Mouse (Mus musculus) heart, adult 9 months (tissue): ENCODE measurements at regions not wholly inside any gene's neighbourhood (a gene's known extent, or its start where the extent isn't known, plus 50 kb on each side); places are given as distances from the start of the nearest gene placed in this dataset.
A peak's percentile ranks its signal among the peaks of the same experiment; 100 is the strongest.

Source experiments
- DNase-seq, 2 experiments: peaks; one replicate each; pipeline ENCODE4 v3.0.0; 2022; ENCODE audit warnings: low spot score in 2 of 2

DNA sequence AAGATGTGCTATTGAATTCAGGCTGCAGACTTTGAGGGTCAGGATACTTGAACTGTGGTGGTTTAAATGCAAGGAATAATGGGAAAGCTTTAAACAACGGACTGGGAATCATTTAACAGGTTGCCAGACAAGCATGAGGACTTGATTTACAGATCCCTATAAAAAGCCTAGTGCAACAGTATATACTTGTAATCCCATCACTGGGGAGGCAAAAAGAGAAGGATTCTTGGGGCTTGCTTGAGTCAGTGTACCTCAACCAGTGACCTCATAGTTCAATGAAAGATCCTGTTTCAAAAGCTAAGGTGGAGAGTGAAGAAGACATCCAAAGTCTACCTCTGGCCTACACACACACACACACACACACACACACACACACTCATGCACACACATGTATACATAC is 99.8 kb downstream of the Lrrn1 start:
- DNase-seq, result no peak

DNA sequence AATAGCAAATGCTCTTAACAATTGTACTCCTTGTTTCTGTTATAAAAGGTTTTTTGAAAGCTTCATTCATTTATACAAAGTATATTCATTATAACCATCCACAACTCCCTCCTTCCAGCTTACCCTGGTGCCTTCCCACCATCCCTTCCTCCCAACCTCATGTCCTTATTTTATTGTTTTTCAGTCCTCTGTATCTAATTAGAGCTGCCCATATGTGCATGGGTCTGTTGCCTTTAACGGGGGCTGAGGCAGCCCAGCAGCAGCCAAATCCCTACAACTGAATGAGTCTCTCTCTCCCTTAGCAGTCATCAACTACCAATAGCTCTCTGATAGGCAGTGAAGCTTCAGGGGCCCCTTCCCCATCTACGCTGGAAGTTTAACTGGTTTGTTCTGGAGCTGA is 116.2 kb downstream of the Lrrn1 start:
- DNase-seq, result no peak

DNA sequence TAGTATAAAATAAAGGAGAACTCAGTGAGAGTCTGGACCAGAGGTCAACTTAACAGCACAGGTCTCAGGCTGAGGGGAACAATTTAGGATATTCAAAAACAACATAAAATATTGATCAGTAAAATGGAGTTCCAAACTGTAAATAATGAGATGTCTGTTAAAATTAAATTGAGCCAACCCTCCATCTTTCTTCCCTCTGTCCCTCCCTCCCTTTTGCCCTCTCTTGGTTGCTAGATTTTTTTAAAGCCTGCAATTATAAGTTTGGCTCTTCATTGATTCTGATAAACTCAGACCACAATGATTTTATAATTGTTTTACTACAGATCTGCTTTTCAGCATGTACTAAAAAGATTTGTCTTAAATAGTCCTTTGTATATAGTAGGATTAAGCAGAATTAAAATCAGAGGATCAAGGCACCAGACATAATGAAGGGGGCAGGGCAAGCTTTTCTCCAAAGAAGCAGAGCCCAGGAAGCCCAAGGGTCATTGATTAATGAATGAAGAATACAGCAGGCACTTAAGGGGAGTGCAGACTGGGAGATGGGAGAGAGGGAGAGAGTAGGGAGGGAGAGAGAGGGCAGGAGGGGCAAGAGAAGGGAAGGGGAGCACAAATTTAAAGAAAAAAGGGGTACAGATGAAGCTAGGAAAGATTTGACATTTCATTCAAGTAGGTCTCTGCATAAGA is 124.4 kb downstream of the Lrrn1 start:
- no peak for DNase-seq

DNA sequence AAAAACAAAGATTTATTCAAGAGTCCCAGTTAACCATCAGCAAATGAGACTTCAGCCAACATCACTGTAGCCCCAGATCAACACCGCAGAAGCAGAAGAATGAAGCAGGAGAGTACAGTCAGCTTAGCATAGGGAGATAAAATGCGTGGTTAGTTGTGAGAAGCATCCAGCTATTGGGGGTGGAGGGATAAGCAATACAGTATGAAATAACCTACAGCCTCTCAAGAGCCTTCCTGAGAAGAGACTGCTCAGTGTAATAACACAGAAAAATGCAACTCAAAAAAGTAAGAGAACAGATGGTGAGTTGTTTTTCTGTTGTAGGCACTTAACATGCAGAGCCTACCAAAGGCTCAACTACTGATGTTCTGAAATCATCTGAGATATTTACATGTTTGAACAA is 128.2 kb downstream of the Lrrn1 start:
- DNase-seq, result no peak

DNA sequence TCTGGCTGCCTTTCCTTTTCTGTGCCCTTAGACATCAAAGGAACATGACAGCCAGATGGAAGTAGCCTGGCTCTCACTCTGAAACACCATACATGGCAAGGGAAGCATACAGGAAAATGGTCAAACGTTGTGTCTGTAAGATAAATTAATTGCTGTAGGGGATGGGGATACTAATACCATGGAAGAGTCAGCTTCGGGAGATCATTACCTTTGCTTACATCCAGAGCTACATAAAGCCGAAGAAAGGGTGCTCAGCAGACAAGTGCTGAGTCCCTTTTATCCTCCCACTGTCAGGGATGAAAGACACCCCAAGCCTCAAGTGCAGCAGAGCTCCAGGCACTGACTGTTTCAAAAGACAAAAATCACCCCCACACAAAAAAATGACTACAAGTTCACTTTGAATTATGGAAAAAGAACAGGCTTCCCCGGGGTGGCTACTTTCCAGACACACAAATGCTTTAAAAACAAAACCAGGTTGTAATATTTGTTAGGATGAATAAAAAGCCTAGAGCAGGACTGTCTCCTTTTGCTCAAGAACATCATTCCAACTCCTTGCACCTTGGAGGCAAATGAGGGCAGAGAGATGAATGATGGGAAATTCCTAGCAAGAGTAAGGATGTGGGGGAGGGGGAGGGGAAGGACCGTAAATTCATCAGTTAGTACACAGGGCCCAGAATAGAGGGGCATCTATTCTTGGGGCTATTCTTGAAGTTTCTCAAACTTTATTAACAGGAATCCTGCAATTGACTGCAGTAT is 131.6 kb downstream of the Lrrn1 start:
- DNase-seq, result no peak

DNA sequence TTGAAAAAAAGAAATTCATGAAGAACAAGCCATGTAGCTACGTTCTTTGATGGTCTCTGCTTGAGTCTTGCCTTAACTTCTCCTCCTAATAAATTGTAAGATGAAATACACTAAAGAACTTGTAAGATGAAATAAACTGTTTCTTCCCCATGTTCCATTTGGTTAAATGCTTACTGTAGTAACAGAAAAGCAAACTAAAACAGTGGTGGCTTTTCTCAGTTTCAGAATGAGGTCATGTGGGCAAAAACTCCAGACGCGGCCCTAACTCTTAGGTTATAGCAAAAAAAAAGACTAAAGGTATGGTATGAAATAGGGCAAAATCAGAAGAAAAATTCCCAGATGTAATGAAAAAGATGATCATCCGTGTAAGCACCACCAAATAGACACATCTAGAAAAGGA is 169.7 kb downstream of the Lrrn1 start:
- no peak for DNase-seq

DNA sequence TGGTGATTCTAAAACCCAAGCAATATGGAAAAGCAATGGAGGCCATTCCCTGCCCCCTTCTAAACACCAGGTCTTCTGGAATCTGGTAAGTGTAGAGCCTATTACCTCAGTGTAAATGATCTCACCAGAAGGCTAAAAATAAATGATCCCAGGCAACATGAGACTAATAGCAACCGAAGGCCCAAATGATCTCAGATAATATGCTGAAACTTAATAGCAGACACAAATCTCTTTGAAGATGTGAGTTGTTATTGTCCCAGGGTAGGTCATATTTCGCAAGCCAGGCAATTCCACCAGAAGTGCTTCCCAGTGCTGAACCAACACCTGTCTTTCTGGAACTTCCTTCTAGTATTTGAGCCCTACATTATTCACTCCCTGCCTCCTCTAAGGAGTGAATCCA is 178.6 kb downstream of the Lrrn1 start:
- DNase-seq, result no peak

DNA sequence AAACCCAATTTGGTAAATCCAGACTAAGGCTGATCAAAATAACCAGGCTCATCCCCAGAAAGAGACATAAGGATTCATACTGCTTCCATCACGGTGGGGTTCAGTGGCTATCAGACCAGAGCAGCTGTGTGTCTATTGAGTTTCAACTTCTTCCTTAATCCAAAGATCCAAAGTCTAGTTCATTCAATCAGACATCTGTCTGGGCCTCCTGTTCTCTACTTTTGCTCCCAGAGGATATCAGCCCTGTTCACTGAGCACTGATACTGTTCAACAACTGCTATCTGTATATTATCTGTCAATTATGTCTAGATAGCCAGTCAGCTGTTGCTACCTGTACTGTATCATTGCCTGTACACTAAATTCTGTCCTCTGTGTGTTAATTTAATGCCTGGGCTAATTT is 179.0 kb downstream of the Lrrn1 start:
- no peak for DNase-seq

DNA sequence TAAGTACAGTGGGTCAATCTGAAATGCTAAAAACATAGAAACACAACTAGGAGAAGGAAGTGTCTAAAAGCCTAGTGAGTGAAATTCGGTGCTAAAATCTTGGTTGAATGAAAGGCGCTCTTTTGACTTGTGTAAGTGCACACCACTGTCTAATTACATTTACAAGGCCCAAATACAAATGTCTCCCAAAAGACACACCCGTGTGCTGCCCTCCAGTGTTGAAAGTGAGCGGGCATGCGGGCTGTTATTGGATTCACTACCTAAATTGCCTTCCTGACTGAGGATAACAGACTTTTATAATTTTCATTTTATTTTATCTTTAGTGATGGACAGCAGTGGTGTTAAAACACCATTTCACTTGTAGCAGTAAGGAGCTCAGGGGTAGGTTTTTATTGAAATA is 180.8 kb downstream of the Lrrn1 start:
- DNase-seq, result no peak

DNA sequence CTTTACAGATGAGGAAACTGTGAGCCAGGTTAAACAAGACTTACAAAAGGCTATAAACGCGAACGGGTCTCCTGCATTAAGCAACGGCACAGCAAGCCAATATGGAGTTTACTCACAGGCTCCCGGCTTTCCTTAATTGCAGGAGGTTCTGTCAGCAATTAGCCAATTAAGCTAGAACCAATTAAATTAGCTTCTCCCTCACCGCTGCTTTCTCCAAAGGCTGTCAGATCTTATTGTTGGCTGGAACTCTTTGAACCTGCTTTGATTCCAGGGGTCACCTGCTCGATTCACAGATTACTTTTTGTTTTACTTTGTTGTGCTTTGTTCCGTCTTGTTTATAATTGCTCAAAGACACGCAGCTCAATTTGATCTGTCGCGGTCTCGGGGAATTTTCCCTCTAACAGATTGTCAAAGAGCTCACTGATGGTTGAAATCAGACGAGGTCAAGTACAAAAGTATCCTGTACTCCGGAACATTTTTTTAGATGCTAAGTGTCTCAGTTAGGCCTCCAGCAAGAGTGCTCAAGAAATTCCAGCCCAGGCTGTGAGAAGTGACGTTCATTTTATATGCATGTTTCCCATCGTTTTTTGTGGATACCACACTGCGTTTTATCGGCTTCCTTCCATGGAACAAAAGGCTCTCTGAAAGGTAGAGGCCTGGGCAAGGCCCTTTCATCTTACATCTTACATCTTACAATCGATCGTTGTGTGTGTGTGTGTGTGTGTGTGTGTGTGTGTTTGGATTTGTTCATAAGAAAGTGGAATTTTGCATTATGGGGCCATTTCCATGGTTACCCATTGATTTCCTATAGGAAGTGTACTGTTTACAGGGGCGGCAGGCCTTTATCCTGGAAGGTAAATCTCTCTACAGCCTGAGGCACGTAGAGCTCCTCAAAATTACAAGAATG is 181.9 kb downstream of the Lrrn1 start:
- DNase-seq, result no peak

DNA sequence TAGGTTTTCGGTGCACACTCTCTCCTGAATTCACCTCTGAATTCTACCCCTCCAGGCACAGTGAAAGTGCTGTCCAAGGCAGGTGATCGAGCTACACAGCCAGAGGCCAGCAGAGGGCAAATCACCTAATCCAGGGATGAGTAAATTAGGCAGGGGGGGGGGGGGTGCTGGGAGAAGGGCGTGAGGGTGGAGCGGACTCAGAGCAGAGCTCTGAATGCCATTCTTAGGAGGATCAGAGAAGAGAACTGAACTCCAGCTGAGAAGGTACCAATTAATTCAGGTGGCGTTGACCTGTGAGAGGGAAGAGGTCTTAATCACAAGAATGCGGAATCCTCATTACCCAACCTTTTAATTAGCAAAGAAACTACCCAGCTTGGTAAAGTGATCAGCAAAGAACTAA is 183.5 kb downstream of the Lrrn1 start:
- DNase-seq, result no peak

DNA sequence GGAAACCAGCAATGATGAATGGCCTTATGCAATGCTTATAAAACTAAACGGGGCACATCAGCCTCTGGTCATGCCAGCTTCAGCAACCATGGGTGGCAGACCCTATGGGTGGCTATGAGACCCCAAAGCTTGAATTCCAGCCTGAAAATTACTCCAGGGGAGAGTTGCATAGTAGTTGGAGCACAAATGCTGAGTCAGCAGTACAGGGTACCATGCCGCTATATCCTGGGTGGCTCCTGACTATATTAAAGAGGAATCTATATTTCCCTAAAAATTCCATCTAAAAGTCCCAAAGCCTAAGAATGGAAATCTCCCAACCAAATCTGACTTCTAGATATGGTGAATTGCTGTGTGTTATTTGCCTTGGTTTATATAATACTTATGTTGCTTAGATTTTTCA is 187.6 kb downstream of the Lrrn1 start:
- no peak for DNase-seq

DNA sequence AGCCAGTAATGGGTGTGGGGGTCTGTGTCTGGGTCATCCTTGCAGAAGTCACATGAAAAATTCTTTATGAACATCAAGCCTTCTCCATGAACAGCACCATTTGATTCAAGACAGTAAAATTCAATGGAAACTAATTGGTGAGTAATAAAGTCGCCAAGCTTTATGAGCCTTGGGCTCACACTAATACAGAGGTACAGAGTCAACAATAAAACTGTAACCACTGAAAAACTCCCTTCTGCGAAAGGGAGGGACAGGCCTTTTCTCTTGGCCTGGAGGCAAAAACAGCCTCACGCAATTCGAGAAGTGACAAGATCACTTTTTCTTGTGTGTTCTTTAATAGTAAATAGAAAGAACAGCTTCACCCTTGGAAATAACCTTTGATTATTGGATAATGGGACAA is 200.7 kb downstream of the Lrrn1 start:
- DNase-seq, result no peak

DNA sequence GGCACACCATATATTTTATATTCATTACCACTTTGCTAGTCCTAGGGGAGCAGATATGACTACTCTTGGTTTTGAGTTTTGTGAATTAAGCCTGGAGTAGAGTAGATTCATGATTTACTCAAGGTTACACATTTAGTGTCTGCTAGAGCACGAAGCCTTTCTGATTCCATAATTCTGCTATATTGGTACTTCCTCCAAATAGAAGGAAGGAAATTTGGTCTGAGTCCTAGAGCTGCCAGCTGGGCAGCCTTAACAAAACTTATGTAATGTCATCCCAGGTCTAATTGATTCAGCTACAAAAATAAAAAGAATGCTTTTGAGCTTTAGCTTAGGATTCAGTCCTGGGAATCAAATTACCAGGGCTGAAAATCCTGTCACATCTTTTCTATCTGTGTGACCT is 205.2 kb downstream of the Lrrn1 start:
- DNase-seq, result no peak

DNA sequence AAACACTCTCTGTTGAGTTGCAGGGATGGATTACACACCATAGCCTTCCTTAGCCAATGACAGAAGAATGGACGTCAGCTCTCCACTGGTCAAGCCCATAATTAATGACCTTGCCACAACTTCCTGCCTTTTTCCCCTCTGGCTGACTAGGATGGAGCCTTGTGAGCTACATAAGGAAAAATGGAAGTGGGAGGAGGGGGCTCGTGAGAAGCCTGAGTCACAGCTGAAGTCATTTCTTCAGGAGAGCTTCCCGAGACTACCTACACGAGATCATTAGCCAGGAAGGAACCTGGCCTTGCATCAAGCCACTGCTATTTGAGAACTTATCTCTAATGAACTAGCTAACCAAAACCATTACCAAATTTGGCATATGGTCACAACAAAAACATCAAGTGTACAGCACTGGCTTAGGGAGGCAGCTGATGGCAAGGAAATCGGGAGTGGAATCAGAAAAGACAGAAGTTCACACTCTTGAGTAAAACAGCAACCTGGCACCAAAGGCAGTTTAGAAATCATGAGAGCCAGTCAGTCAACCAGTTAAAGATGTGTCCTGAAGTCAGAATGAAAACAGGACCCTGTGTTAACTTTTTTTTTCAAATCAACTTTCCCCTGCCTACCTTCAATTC is 219.7 kb downstream of the Lrrn1 start:
- peak in 1 of 2 experiments; percentile 7 for DNase-seq

DNA sequence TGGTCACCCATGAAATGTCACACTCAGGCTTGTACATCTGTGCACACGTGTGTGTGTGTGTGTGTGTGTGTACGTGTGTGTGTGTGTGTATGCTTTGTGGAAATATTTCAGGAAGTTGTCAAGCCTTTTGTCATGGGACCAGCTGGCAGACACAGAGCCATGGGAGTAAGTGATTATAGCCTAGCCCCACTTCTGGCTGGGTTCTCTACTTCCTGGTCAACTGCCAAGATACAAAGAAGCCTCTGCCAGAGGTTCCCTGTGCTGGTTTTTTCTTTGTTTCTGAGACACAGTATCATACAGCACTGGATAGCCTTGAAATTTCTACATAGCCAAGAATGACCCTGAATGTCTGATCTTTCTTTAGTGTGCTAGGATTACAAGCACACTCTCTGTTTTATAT is 220.2 kb downstream of the Lrrn1 start:
- DNase-seq, result peak; percentile 3 to 8

DNA sequence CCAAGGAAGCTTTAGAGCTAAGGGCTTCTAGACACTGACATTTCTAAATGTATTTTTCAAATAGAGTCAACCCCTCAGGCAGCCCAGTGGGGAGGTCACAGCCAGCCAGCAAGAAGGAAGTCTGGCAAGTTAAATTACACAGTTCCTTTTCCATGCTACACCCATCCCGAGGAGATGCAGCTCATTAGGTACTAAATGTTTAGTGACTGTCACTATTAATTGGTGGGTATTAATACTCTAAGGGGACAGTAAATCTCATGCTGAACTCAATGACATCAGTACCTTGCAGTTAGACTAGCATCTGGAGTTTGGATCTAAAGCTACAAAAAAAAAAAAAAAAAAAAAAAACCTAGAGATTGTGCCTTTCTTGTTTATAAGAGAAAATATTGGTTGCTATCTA is 222.6 kb downstream of the Lrrn1 start:
- no peak for DNase-seq

DNA sequence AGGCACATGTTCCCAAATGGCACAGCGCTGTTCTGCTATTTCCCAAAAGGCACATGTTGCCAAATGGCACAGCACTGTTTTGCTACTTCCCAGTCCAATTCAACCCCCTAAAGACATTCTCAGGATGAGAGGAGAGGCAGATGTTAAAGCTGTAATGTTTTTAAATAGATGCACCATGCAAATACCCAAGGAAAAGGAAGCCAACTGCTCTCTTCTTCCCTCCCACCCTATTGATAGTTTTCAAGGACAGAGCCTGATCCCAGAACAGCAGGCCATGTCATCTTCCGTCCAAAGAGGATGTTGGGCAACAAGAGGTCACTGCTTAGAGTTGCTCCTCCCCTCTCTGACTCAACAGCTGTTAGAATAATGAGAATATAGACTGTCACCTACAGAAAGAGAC is 225.6 kb downstream of the Lrrn1 start:
- peak; percentile 1 to 44 for DNase-seq

DNA sequence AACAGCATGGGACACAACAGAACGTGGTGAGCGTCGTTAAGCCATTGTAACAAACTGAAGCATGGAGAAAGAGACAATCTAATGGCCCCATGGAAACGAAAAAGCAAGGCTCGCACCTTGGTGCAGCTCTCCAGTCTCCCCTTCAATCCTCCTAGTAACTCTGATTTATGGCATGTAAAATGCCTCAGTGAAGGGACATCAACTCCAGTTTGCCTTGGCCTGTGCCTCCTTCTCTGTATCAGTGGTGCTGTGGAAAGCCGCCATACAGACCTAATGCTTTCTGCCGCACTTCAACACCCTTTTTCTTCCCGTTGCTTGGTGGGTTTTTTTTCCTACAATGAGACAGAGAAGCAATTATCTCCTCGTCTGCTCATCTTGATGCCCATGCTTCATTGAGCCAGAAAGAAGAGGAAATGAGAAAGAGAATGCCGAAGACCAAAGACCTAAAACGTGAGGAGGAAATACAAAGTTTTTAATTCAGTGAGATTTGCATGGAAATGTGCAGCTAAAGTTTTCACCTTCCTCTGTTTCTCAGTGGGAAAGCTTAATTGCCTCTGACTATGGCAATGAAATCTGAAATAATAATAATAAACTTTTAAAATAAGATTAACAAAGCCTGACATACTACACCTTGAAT is 241.4 kb downstream of the Lrrn1 start:
- no peak for DNase-seq

DNA sequence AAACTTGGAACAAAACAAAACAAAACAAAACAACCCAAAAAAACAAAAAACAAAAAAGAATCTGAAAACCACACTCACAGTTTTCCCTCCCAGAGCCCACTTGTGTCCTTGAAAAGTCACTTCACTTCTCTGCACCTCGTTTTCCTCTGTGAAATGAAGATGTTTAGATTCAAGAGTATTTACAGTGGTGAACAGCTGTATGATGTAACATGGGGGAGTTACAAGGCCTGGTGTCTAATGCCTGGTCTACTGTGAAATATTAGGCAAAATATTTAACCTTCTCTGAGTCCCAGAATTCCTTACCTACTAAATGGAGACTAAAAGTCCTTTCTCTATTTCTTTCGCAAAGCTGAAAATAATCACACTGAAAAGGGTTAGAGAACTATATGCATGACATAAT is 255.4 kb downstream of the Lrrn1 start:
- no peak for DNase-seq

DNA sequence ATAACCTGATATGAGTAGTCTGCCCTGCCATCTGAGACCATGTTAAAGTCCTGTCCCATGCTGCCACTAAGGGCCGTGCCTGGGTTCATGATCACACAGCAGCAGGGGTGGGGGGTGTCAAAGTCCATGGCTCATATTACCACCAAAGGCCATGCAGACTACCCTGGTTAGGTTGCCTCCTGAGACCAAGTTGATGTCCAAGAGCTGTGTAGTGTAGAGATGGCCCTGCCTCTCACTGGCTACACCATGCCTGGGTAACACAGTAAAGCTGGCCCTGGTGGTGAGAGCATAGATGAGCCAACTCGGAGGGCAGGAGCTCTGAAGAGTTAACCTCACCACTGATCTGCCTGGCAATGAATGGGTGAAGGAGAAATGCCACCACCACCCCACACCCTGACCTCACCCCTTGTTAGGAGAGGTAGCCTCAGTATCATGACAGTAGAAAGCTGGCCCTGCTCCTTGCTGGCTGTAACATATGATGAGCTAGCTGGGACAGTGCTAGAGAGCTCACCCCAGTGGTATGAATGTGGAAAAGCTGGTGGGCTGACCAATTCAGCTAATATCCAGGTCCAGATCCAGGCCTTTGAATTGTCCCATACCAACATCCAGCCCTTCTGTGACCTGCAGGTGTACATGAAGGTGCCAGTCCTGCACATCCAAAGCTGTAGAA is 258.8 kb downstream of the Lrrn1 start:
- DNase-seq, result no peak
